Mouse (Mus musculus) MN1 (cell line): Measurements from ENCODE around the gene Olfr640.

ENCODE experiments used
- DNase-seq: peaks from one replicate; pipeline ENCODE4 v3.0.0-alpha.2; 2016; ENCODE audit warnings: low spot score

The Olfr640 gene

GRCm38 (mm10) chr7:104025473-104025872 is at the start of gene Olfr640:
TSS of gene Olfr640 (minus strand) at chr7:104025573.
- DNase-seq = no peak

GRCm38 (mm10) chr7:104071769-104072168 is 46.4 kb upstream of the Olfr640 start, which contains the start of gene Olfr644:
TSS of gene Olfr644 (minus strand) at chr7:104071869.
- DNase-seq = no peak

- no peak for DNase-seq
These were observed 36.0 kb upstream of the Olfr640 start, which contains the start of gene 4930516K23Rik for GRCm38 (mm10) chr7:104061345-104061744. TSS of gene 4930516K23Rik (minus strand) at chr7:104061445.

- no peak for DNase-seq
These were observed 33.8 kb upstream of the Olfr640 start for GRCm38 (mm10) chr7:104059215-104059614.

- no peak for DNase-seq
These were observed 27.2 kb upstream of the Olfr640 start, which contains the start of gene Olfr642 for GRCm38 (mm10) chr7:104052566-104052965. TSS of gene Olfr642 (minus strand) at chr7:104052666.

- DNase-seq = no peak
These were observed 25.4 kb upstream of the Olfr640 start for GRCm38 (mm10) chr7:104050745-104051144.

GRCm38 (mm10) chr7:104035145-104035544 is 9.8 kb upstream of the Olfr640 start, which contains the start of gene Olfr641:
TSS of gene Olfr641 (plus strand) at chr7:104035445.
- DNase-seq = no peak

GRCm38 (mm10) chr7:104026978-104027377 is 1.6 kb upstream of the Olfr640 start:
- DNase-seq = no peak

GRCm38 (mm10) chr7:104021651-104022050 is 3.7 kb downstream of the Olfr640 start:
- DNase-seq = no peak

GRCm38 (mm10) chr7:104018953-104019352 is 6.4 kb downstream of the Olfr640 start:
- no peak for DNase-seq

- DNase-seq = no peak
These were observed 8.2 kb downstream of the Olfr640 start, which contains the start of gene Olfr639 for GRCm38 (mm10) chr7:104017203-104017602. TSS of gene Olfr639 (minus strand) at chr7:104017303.

- no peak for DNase-seq
These were observed 26.2 kb downstream of the Olfr640 start for GRCm38 (mm10) chr7:103999124-103999523.

- no peak for DNase-seq
These were observed 26.9 kb downstream of the Olfr640 start, which contains the start of gene Olfr638 for GRCm38 (mm10) chr7:103998446-103998845. TSS of gene Olfr638 (plus strand) at chr7:103998746.

GRCm38 (mm10) chr7:103971782-103972181 is 53.6 kb downstream of the Olfr640 start:
- no peak for DNase-seq

GRCm38 (mm10) chr7:103970852-103971251 is 54.5 kb downstream of the Olfr640 start, which contains the start of gene Olfr635:
TSS of gene Olfr635 (plus strand) at chr7:103971152.
- no peak for DNase-seq
